Mouse (Mus musculus) kidney, adult 18-20 months (tissue): ENCODE results near the gene St8sia2.
"Not testable (repeated sequence)": the region's sequence is repeated elsewhere in the genome, so short reads cannot be mapped to it uniquely, and the experiment has no call there.

Experiments used
- DNase-seq: peaks from one replicate; pipeline ENCODE4 v3.0.0; 2021

St8sia2 gene

GRCm38 (mm10) chr7:73972157-73972556 lies 41.3 kb downstream of the St8sia2 start:
- DNase-seq = not testable (repeated sequence)

GRCm38 (mm10) chr7:73965164-73965563 lies 48.3 kb downstream of the St8sia2 start:
- no peak for DNase-seq

- DNase-seq = no peak
These were observed 51.1 kb downstream of the St8sia2 start for GRCm38 (mm10) chr7:73962431-73962830.

- DNase-seq = peak; percentile 23
These were observed 59.0 kb downstream of the St8sia2 start for GRCm38 (mm10) chr7:73954441-73954840.

- DNase-seq = no peak
These were observed 60.4 kb downstream of the St8sia2 start for GRCm38 (mm10) chr7:73953131-73953530.

GRCm38 (mm10) chr7:73941640-73942039 lies 71.8 kb downstream of the St8sia2 start:
- peak; percentile 50 for DNase-seq

- no peak for DNase-seq
These were observed 74.3 kb downstream of the St8sia2 start for GRCm38 (mm10) chr7:73939236-73939635.

- no peak for DNase-seq
These were observed 75.3 kb downstream of the St8sia2 start for GRCm38 (mm10) chr7:73938046-73938810.

GRCm38 (mm10) chr7:73936119-73936518 lies 77.4 kb downstream of the St8sia2 start:
- no peak for DNase-seq

- DNase-seq = no peak
These were observed 77.8 kb downstream of the St8sia2 start for GRCm38 (mm10) chr7:73935703-73936102.

GRCm38 (mm10) chr7:73933036-73933435 lies 80.5 kb downstream of the St8sia2 start:
- DNase-seq = no peak

GRCm38 (mm10) chr7:73920921-73921485 lies 92.5 kb downstream of the St8sia2 start:
- DNase-seq = no peak

GRCm38 (mm10) chr7:73917633-73918311 lies 95.7 kb downstream of the St8sia2 start:
- no peak for DNase-seq

GRCm38 (mm10) chr7:73911899-73912298 lies 101.6 kb downstream of the St8sia2 start:
- DNase-seq = no peak

- DNase-seq = no peak
These were observed 102.6 kb downstream of the St8sia2 start for GRCm38 (mm10) chr7:73910843-73911242.

GRCm38 (mm10) chr7:73909432-73910205 lies 103.9 kb downstream of the St8sia2 start:
- DNase-seq = no peak

GRCm38 (mm10) chr7:73894506-73894905 lies 119.0 kb downstream of the St8sia2 start:
- DNase-seq = no peak

- DNase-seq = no peak
These were observed 121.7 kb downstream of the St8sia2 start for GRCm38 (mm10) chr7:73891830-73892229.

- DNase-seq = no peak
These were observed 122.4 kb downstream of the St8sia2 start for GRCm38 (mm10) chr7:73890891-73891610.

- DNase-seq = no peak
These were observed 123.0 kb downstream of the St8sia2 start for GRCm38 (mm10) chr7:73890466-73890865.
